Mouse (Mus musculus): ENCODE data around the gene Ttll1.
"Not testable (repeated sequence)": the region's sequence is repeated elsewhere in the genome, so short reads cannot be mapped to it uniquely, and the experiment has no call there.

Ttll1 gene

DNA sequence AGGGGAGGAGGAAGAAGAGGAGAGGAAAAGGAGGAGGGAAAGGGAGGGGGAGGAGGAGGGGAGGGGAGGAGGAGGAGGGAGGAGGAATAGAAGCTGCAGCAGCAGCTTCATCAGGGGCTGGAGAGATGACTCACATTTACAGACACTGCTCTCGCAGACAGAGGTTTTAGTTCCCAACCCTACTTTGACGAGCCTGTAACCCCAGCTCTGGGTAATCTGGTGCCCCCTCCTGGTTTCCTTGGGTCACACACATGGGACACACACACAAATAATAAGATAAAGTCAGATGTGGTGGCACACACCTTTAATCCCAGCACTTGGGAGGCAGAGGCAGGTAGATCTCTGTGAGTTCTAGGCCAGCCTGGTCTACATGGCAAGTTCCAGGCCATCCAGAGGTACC, 27.2 kb downstream of the Ttll1 start:
- no peak for DNase-seq (ENCODE audit: extremely low spot score, low read depth, low spot score)

DNA sequence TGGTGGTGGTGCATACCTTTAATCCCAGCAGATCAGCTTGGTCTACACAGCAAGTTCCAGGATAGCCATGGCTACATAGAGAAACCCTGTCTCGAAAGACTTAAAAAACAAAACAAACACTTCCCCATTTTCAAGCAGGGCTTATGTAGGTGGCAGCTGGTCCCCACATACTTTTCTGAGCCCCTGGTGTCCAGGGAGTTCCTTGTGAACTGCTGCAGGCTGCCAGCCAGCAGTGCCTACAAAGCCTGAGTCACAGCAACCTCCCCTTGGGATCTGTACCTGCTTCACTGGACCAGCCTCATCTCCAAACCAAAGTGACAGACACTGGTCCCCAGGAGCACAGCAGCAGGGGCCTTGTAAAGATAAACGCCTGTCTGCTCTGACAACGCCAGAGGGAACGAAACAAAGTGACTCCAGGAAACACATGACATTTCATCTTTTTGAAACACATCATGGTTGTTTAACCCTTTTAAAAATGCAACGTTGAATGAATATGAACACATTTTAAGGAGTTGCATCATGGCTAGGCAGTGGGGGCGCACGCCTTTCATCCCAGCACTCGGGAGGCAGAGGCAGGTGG, 28.0 kb downstream of the Ttll1 start:
- no peak for DNase-seq (ENCODE audit: extremely low spot score, low read depth, low spot score)

DNA sequence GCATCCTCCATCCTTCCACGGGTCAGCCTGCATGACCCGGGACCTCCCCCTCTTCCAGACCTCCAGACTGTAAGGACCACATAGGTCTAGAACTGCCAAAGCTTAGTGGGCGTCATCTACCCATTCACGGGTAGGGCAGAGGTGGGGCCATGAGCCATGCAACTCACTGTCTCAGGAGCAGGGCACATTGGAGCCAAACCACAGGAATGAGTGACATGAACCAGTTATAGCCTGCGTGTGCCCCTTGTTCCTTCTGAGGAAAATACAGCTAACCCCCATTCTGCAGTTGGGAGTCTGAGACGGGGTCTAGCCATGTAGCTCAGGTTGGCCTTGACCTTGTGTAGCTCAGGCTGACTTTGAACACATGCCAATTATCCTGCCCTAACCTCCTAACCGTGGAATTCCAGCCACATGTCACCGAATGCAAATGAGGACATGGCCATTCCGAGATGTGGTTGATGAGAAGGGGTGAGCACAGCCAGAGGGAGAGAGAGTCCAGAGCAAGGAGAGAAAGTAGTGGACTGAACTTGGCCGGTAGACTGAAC, 29.4 kb downstream of the Ttll1 start:
- no peak for DNase-seq (ENCODE audit: extremely low spot score, low read depth, low spot score)

DNA sequence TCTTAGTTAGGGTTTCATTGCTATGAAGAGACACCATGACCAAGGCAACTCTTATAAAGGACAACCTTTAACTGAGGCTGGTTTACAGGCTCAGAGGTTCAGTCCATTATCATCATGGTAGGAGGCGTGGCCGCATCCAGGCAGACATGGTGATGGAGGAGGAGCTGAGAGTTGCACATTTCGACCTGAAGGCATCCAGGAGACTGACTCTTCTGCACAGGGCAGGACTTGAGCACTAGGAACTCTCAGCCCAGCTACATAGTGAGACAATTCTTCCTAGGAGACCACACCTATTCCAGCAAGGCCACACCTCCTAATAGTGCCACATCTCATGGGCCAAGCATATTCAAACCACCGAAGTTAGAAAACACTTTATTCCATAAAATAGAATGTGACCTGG, 30.9 kb downstream of the Ttll1 start:
- DNase-seq (ENCODE audit: extremely low spot score, low read depth, low spot score) = no peak

DNA sequence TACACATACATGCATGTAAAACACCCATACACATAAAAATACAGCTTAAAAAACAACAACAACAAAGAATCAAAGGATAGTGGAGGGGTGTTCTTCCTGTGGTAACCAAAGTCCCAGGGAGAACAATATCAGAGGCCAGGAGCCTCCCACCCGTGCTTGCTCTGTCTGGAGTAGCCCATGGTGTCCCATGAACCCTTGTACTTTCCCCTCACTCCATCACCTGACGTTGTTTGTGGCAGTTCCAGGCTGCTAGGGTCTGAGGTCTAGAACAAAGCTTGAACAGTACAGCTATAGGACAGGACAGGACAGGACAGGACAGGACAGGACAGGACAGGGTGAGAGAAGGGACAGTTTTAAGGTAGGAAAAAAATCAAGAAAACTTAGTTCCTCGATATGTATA, 32.6 kb downstream of the Ttll1 start:
- DNase-seq (ENCODE audit: extremely low spot score, low read depth, low spot score) = no peak

DNA sequence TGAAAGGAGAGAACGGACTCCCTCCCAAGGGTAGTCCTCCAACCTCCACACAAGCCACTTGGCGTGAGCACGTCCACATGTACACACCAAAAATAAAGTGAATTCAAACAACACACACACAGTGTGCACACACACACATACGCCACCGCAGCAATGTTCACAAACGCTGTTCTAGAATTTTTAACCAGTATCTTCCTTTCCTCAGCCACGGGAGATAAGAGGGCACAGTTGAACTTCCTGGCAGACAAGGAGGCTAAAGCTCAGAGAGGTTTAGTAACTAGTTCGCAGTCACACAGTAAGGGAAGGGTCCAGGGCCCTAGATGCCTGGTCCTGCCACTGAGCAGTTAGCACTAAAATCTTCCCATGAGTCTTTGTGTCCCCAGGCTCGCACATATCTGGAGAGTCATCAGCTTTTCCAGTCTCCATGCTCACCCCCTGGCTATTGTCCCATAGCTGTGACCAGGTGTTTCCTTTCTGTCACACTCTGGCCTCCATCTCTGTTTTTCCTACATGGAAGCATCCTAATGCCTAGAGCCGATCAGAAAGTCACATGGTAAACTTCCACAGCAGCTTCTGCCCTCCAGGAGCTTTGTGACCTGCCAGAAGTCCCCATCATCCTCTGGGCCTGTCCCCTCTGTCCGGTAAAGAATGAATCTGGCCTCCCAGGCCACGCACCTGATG, 34.0 kb downstream of the Ttll1 start:
- no peak for DNase-seq (ENCODE audit: extremely low spot score, low read depth, low spot score)

DNA sequence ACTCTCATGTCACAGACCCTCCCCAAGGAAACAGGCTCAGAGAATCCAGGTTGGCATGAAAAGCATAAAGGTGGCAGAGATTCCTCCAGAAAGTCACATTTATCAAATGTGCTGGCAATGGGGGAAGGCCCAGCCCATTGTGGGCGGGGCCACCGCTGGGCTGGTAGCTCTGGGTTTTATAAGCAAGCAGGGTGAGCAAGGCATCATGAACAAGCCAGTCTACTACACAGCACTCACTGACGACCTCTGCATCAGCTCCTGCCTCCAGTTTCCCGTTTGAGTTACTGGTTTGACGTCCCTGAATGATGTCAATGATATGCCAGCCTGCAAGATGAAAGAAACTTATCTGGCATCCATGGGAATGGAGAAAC, 36.2 kb downstream of the Ttll1 start:
- no peak for DNase-seq (ENCODE audit: extremely low spot score, low read depth, low spot score)

DNA sequence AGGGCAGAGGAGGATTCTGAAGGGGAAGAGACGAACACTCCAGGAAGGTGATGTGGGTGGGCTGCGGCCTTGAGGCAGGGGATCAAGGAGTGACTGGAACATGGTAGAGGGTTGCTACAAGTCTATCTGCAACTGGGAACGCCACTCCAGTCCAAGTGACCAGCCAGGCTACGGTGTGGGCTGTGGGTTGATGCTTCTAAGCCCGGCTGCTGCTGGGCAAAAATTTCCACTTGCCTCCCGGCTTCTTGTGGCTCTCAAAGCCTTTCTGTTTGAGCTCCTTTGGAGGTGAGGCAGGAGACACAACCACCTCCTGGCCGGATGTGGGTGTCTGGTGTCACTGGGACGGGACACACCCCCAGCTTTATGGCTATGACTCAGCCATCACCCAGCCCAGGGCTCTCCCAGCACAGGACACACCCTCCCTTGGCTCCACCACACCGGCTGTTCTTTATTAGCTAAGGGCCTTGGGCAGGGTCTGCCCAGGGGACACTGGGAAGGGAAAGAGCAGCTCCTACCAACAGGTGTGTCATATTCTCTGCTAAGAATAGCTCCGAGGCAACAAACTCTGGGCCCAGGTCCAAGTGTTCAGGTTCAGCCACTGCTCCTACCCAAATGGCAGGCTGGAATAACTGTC, 36.7 kb downstream of the Ttll1 start:
- DNase-seq (ENCODE audit: extremely low spot score, low read depth, low spot score) = no peak

DNA sequence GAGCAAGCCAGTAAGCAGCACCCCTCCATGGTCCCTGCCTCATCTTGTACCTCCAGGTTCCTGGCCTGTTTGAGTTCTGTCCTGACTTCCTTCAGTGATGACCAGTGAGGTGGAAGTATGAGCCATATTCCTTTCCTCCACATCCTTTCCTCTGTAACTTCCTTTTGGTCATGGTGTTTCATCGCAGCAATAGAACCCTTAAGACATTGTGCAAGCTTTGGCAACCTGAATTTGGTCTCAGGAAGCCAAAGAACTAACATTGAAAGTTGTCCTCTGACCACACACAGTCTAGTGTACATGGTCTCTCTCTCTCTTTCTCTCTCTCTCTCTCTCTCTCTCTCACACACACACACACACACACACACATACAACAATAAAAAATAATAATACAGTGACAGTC, 37.4 kb downstream of the Ttll1 start:
- DNase-seq (ENCODE audit: extremely low spot score, low read depth, low spot score) = no peak

DNA sequence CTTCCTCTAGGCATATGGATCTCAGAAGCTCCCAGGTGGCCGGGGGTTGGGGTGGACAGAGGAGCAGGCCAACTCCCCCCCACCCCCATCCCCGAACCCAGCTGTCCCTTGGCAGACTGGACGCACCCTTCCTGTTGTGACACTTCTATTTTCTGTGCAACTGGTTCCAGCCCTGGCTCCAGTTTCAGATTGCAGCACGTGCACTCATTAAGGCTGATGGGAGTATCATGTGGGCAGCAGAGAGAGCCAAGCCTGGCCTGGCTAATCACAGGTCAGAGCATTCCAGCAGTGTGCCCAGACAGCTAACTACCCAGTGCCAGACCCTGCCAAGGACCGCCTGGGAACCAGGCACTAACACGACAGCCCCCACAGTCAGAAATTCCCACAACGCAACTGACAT, 39.2 kb downstream of the Ttll1 start:
- DNase-seq (ENCODE audit: extremely low spot score, low read depth, low spot score) = no peak

DNA sequence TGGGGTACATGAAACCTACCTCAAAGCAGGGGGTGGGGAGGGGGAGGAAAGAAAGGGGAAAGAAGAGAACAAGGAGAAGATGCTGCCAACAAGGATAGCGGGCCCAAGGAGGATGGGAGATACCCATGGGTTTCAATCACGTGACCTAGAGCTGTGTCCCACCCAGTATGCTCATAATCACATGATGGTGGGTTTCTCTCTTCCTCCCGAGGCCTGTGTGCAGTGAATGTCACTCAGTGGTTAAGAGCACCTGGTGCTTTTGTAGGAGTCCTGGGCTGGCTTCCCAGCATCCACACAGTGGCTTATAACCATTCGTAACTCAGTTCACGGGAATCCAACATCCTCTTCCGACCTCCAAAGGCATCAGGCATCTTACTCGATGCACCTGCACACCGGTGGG, 40.2 kb downstream of the Ttll1 start:
- DNase-seq (ENCODE audit: extremely low spot score, low read depth, low spot score) = no peak

DNA sequence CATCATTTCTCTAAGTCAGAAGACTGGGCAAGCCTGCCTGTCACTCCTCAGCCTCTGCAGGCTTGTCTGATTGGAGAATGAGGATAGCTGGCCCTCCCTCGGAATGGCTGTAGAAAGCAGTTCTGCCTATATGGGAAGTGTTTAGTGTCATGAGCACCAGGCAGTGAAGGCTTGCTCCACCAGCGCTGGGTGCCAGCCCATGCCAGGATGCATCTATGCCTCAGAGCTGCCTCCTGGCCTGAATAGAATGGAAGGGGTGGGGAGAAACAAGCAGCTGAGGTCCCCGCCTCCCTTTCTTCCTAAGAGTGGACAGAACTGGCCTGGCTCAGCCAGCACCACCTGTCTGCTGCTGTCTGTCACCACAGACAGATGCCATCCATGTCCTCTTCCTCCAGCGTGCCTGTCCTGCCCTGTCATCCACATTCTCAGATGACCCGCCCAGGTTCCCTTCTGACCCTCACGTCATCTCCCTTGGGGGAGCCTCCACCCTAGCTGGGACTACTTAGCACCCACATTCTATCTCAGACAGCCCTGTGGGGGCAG, 41.3 kb downstream of the Ttll1 start:
- DNase-seq (ENCODE audit: extremely low spot score, low read depth, low spot score) = no peak

DNA sequence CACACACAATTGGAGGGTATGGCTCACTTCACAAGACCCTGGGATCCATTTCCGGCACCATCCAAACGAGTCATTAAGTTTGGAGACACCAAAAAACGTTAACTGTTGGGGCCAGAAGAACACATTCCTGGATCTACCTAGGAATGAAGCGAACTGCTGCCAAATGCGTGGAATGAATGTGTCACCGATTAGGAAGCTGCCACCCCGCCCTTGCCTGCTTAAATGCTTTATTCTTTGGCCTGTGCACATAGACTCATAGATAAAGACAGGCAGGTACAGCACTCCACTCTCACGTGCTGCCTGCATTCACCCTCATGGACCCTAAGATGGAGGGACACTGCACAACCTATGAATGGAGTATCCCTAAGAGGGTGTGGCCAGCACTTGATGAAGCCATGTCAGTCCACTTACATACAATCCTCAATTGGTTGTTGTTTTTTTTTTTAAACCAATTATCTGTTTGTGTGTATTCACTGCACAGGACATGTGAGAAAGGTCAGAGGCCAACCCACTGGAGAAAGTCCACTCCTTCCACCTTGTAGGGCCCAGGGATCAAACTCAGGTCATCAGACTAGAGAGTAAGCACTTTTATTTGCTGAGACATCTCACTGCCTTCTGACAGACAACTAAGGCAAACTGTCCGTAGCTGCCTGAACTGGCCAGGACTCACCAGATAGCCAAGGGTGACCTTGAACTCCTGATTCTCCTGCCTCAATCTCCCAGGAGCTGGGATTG, 43.3 kb downstream of the Ttll1 start:
- DNase-seq (ENCODE audit: extremely low spot score, low read depth, low spot score) = no peak

DNA sequence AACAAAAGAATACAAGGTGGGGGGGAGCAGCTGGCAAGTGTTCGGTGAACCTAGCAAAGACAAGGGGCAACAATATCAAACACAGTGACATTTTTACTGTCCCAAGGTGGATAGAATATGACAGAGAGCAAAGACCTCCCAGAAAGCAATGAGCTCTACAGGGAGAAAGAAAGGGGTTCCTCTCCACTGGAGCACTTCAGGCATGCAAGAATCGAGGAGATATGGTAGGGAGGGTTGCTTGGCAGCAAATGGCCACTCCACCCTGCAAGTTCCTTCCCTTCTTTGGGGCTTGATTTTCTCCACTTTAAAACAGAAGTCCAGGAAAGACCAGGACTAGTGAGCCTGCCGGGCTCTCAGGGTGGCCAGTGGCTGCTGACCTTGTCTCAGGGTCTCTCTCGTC, 44.4 kb downstream of the Ttll1 start:
- no peak for DNase-seq (ENCODE audit: extremely low spot score, low read depth, low spot score)

DNA sequence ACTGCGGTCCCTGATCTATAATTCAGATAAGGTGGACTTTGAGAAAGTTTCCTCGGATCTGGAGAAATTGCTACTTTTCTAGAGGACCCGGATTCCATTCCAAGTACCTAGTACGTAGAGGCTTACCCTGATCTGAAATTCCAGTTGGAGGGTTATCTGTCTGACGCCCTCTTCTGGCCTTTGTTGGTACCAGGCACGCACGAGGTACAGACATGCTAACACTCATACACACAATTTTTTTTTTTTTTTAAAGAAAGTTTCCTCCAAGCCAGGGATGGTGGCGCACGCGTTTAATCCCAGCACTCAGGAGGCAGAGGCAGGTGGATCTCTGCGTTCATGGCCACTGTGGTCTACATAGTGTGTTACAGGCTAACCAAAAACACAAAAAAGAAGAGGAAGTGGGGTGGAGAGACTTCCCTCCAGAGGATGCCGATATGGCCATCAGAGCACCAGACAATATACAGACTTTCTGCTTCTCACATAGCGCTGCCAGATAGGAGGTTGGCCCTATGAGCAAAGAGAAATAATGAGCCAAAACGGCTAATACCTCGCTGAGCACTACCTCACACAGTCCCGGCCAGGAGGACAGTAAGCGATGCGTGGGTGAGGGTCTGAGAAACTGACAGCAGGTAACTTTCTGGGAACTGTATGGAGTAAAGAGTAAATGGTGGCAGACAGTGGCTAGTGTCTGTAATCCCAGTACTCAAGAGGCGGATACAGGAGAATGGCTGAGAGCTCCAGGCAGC, 45.6 kb downstream of the Ttll1 start:
- no peak for DNase-seq (ENCODE audit: extremely low spot score, low read depth, low spot score)

DNA sequence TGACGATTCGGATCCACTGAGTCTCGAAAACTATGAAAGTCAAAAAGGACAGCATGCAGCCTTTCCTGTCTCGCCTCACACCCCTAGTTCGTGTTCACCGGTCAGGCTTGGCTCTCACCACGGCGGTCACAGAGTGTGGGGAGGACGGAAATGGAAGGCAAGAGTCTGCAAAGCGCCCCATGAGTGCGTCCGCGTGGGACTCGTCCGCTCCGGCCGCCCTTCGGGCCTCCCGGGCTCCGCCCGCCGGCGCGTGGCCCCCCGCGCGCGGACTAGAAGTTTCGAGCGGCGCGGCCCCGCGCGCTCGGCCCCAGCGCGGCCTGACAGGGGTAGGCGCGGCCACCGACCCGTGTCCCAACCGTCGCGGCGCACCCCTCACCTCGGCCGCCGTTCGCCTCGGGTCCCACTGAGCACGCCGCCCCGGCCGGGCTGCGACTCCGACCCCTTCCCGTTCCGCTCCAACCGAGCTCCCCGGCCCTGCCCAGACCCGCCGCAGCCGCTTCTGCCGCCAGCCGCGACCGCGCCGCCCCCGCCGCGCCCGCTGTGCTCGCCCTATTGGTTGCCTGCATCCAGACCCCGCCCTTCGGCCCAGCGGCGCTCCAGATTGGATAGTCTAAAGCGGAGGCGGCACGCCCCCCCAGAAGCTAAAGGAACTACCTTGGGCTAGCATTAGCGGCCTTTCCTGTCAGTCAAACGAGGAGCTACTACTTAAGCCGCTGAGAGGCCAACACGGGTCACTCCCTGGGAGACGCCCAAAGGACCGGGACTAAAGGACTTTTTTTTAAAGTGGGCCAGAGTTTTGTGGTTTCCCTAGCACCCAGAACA, 46.4 kb downstream of the Ttll1 start, which contains the start of gene Pacsin2:
TSS of gene Pacsin2 (minus strand) at position 524 of the 822 bp plus-strand sequence.
- DNase-seq (ENCODE audit: extremely low spot score, low read depth, low spot score) = peak; percentile 73

DNA sequence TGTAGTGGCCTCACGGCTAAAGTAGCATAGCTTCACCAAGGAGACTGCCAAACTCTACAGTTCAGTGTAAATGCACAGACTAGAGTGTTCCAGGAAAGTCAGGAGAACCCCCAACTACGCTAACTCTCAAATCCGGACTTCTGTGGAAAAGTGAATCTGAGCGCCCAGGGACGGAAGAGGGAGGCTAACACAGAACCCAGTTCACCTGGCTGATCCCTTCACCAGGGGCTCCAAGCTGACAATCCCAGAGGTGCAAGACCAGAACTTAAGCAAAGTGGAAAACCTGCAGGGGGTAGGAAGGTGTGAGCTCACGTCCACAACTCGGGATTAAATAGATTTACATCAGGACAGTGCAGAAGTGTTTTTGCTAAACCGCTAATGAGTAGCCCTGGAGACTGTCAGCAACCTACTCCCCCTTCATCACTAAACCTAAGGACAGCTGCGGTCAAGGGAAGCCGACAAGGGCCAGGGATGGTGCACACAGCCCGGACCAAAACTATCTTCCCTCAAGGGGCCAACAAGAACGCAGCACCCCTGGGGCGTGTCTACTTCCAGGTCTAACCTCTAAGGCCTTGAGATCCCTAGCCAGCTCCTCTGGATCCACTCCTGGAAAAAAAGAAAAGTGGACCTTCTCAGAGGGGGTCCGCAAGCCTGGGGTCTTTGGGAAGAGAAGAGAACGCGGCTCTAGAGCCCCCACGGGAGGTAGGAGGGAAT, 47.2 kb downstream of the Ttll1 start:
- no peak for DNase-seq (ENCODE audit: extremely low spot score, low read depth, low spot score)

DNA sequence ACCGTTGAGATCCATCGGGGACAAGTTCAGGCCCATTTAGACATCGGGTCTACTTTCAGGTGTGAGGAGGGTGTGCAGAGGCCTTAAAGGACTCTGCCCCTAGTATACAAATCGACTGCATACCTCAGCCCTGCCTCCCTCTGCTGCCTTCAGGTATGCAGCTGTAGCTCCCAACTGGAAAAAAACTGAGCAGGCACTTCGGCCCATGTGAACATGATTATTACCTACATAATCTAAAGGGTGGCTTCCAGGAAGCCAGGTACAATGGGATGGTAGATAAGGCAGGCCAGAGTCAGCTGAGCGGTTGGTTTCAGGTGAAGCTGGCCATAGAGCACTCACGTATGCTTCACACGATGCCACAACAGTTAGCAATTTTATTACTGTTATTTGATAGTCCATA, 48.3 kb downstream of the Ttll1 start:
- DNase-seq (ENCODE audit: extremely low spot score, low read depth, low spot score) = not testable (repeated sequence)

DNA sequence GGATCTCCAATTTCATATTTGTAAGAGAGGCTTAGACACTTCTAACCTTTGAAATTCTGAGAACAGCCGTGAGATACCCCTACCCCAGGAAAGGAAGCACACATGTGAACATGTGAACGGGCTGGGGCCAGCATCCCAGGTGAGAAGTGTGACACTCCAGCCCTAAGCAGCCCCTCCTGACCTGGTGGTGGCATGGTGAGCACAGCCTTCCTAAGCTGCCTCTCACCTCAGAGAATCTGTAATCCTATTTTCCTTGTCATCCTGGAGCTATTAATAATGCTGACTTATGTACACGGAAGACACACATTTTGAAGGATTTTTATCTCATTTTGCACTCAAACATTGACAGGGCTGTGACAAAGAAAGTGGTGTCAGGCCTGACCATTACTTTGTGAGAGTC, 49.8 kb downstream of the Ttll1 start:
- no peak for DNase-seq (ENCODE audit: extremely low spot score, low read depth, low spot score)
